Mouse (Mus musculus) kidney, embryonic 16.5 days (tissue): Measurements from ENCODE around the gene Enox2. TPM values are rescaled to one million over a fixed set of nuclear protein-coding genes. Genes with fewer than 3 reads are reported as not detected.
"Not testable (repeated sequence)": the region's sequence is repeated elsewhere in the genome, so short reads cannot be mapped to it uniquely, and the experiment has no call there.

ENCODE experiments used
- ATAC-seq: fragments of 200-750 bp; cut with Nextera tagmentation; 2 replicates; pipeline ENCODE4 v1.8.0; 2017; ENCODE audit warnings: moderate TSS enrichment; ENCODE audit not compliant: low FRiP score, low TSS enrichment
- H3K27ac ChIP-seq: fragments of 300-500 bp; sonication (generic); 2 replicates; pipeline ENCODE4 v1.5.1; 2014; ENCODE audit warnings: low read length
- H3K27me3 ChIP-seq: fragments of 300-500 bp; sonication (generic); 2 replicates; pipeline ENCODE4 v1.6.1; 2014; ENCODE audit warnings: low read length, control low read depth, mixed read lengths; ENCODE audit not compliant: insufficient read depth
- H3K36me3 ChIP-seq: fragments of 300-500 bp; sonication (generic); 2 replicates; pipeline ENCODE4 v1.6.1; 2014; ENCODE audit warnings: low read length, control low read depth, mixed read lengths; ENCODE audit not compliant: insufficient read depth
- H3K4me1 ChIP-seq: fragments of 300-500 bp; sonication (generic); 2 replicates; pipeline ENCODE4 v1.6.1; 2014; ENCODE audit warnings: low read length, control low read depth, mixed read lengths; ENCODE audit not compliant: insufficient read depth
- H3K4me2 ChIP-seq: fragments of 300-500 bp; sonication (generic); replicated peaks from 2 replicates; pipeline ENCODE4 v1.6.1; 2014; ENCODE audit warnings: low read depth, low read length
- H3K4me3 ChIP-seq: fragments of 300-500 bp; sonication (generic); 2 replicates; pipeline ENCODE4 v1.5.1; 2014; ENCODE audit warnings: mild to moderate bottlenecking, low read length
- H3K9ac ChIP-seq: fragments of 300-500 bp; sonication (generic); replicated peaks from 2 replicates; pipeline ENCODE4 v1.6.1; 2014; ENCODE audit warnings: low read length
- H3K9me3 ChIP-seq: fragments of 300-500 bp; sonication (generic); 2 replicates; pipeline ENCODE4 v1.6.1; 2016; ENCODE audit warnings: low read length, control low read depth
- WGBS: fragments of 180-500 bp; shearing (Covaris S2); extraction: QIAGEN DNeasy Blood & Tissue Kit; methylation state at CpG from one replicate; pipeline ENCODE4 v1.1.7; 2014; 5-methylcytosine and 5-hydroxymethylcytosine counted together
- polyA plus RNA-seq: library from polyadenylated mRNA; unstranded; fragments of >200 nt; fragmentation: Nextera tagmentation; extraction: Ambion mirVana; gene quantifications from 2 replicates; pipeline ENCODE4 v1.2.1, GENCODE M21; 2015

The Enox2 gene
- polyA plus RNA-seq, 1 experiment from 2014 or later = 8.1 TPM

GRCm38 (mm10) chrX:49181136-49181535 lies 106.9 kb downstream of the Enox2 start:
- WGBS = 72% methylated on average over 3 of the region's 3 CpGs
- H3K36me3 ChIP-seq = no peaks in the 10 kb centered on the region
- H3K4me2 ChIP-seq = no peak overlapping the region
- no peak overlapping the region for H3K27ac ChIP-seq
- no peak overlapping the region for H3K9ac ChIP-seq
- no peaks in the 10 kb centered on the region for H3K4me1 ChIP-seq
- H3K4me3 ChIP-seq = no peak overlapping the region
- ATAC-seq = no peak
- 0 out of 2 replicates have a peak, but pooled peaks cover 3% of the 10 kb centered on the region for H3K27me3 ChIP-seq
- no peaks in the 10 kb centered on the region for H3K9me3 ChIP-seq

GRCm38 (mm10) chrX:49178670-49179069 lies 109.4 kb downstream of the Enox2 start:
- no peak overlapping the region for H3K9ac ChIP-seq
- 85% methylated on average over 3 of the region's 3 CpGs for WGBS
- H3K4me2 ChIP-seq = no peak overlapping the region
- no peak overlapping the region for H3K27ac ChIP-seq
- no peak for ATAC-seq
- no peaks in the 10 kb centered on the region for H3K36me3 ChIP-seq
- no peak overlapping the region for H3K4me3 ChIP-seq
- no peaks in the 10 kb centered on the region for H3K9me3 ChIP-seq
- no peaks in the 10 kb centered on the region for H3K27me3 ChIP-seq
- no peaks in the 10 kb centered on the region for H3K4me1 ChIP-seq

GRCm38 (mm10) chrX:49154280-49154679 lies 133.8 kb downstream of the Enox2 start:
- H3K4me1 ChIP-seq = no peaks in the 10 kb centered on the region
- H3K27me3 ChIP-seq = peaks cover 2% of the 10 kb centered on the region; the same call in 1 of the 2 replicates
- H3K9ac ChIP-seq = no peak overlapping the region
- no peaks in the 10 kb centered on the region for H3K9me3 ChIP-seq
- no peak overlapping the region for H3K4me3 ChIP-seq
- ATAC-seq = no peak
- no peak overlapping the region for H3K27ac ChIP-seq
- H3K36me3 ChIP-seq = no peaks in the 10 kb centered on the region
- 55% methylated on average over 2 of the region's 2 CpGs for WGBS
- H3K4me2 ChIP-seq = no peak overlapping the region

GRCm38 (mm10) chrX:49124774-49125429 lies 163.2 kb downstream of the Enox2 start:
- 79% methylated on average over 3 of the region's 3 CpGs for WGBS
- Histone ChIP-seq H3K9me3 (no peaks in the 10 kb centered on the region), H3K4me1 (no peaks in the 10 kb centered on the region), H3K4me3 (no peak overlapping the region), H3K36me3 (no peaks in the 10 kb centered on the region), H3K9ac (no peak overlapping the region), H3K27ac (no peak overlapping the region), H3K27me3 (no peaks in the 10 kb centered on the region), H3K4me2 (no peak overlapping the region)
- no peak for ATAC-seq

- Histone ChIP-seq H3K4me2 (no peak overlapping the region), H3K27me3 (no peaks in the 10 kb centered on the region), H3K9ac (no peak overlapping the region), H3K36me3 (no peaks in the 10 kb centered on the region), H3K4me3 (no peak overlapping the region), H3K27ac (no peak overlapping the region), H3K4me1 (no peaks in the 10 kb centered on the region), H3K9me3 (no peaks in the 10 kb centered on the region)
- ATAC-seq = no peak
- 74% methylated on average over 3 of the region's 3 CpGs for WGBS
Observed at GRCm38 (mm10) chrX:49116465-49116864, 171.6 kb downstream of the Enox2 start.

GRCm38 (mm10) chrX:49112412-49112811 lies 175.6 kb downstream of the Enox2 start:
- no peaks in the 10 kb centered on the region for H3K4me1 ChIP-seq
- H3K4me3 ChIP-seq = no peak overlapping the region
- no peaks in the 10 kb centered on the region for H3K27me3 ChIP-seq
- no peaks in the 10 kb centered on the region for H3K36me3 ChIP-seq
- H3K4me2 ChIP-seq = no peak overlapping the region
- no peaks in the 10 kb centered on the region for H3K9me3 ChIP-seq
- 49% methylated on average over 3 of the region's 3 CpGs for WGBS
- H3K27ac ChIP-seq = no peak overlapping the region
- ATAC-seq = no peak
- H3K9ac ChIP-seq = no peak overlapping the region

GRCm38 (mm10) chrX:49100542-49100941 lies 187.5 kb downstream of the Enox2 start:
- 71% methylated on average over 1 of the region's 1 CpGs for WGBS
- ATAC-seq, H3K4me2 ChIP-seq, H3K4me3 ChIP-seq, H3K4me1 ChIP-seq, H3K9me3 ChIP-seq, H3K36me3 ChIP-seq, H3K27me3 ChIP-seq, H3K9ac ChIP-seq, H3K27ac ChIP-seq: not testable (repeated sequence)

GRCm38 (mm10) chrX:49096249-49096648 lies 191.8 kb downstream of the Enox2 start:
- H3K4me1 ChIP-seq = no peaks in the 10 kb centered on the region
- no peaks in the 10 kb centered on the region; the same call in 1 of the 2 replicates for H3K27me3 ChIP-seq
- H3K36me3 ChIP-seq = no peaks in the 10 kb centered on the region
- ATAC-seq = no peak
- no peak overlapping the region for H3K4me2 ChIP-seq
- H3K9me3 ChIP-seq = no peaks in the 10 kb centered on the region
- H3K27ac ChIP-seq = no peak overlapping the region
- no peak overlapping the region for H3K9ac ChIP-seq
- WGBS = 65% methylated on average over 2 of the region's 2 CpGs
- no peak overlapping the region for H3K4me3 ChIP-seq

- H3K4me3 ChIP-seq = no peak overlapping the region
- H3K4me1 ChIP-seq = no peaks in the 10 kb centered on the region
- no peak overlapping the region for H3K27ac ChIP-seq
- H3K36me3 ChIP-seq = no peaks in the 10 kb centered on the region
- H3K27me3 ChIP-seq = no peaks in the 10 kb centered on the region; the same call in 1 of the 2 replicates
- WGBS = 76% methylated on average over 6 of the region's 6 CpGs
- H3K4me2 ChIP-seq = no peak overlapping the region
- no peaks in the 10 kb centered on the region for H3K9me3 ChIP-seq
- ATAC-seq = no peak
- H3K9ac ChIP-seq = no peak overlapping the region
Observed at GRCm38 (mm10) chrX:49075055-49075454, 213.0 kb downstream of the Enox2 start.

- Histone ChIP-seq H3K36me3 (no peaks in the 10 kb centered on the region), H3K4me1 (no peaks in the 10 kb centered on the region), H3K27me3 (no peaks in the 10 kb centered on the region; the same call in 1 of the 2 replicates), H3K4me2 (no peak overlapping the region), H3K4me3 (no peak overlapping the region), H3K9ac (no peak overlapping the region), H3K9me3 (no peaks in the 10 kb centered on the region), H3K27ac (no peak overlapping the region)
- no peak for ATAC-seq
- WGBS = 75% methylated on average over 3 of the region's 3 CpGs
Observed at GRCm38 (mm10) chrX:49073563-49073962, 214.5 kb downstream of the Enox2 start.
